In the genomic region with DNA sequence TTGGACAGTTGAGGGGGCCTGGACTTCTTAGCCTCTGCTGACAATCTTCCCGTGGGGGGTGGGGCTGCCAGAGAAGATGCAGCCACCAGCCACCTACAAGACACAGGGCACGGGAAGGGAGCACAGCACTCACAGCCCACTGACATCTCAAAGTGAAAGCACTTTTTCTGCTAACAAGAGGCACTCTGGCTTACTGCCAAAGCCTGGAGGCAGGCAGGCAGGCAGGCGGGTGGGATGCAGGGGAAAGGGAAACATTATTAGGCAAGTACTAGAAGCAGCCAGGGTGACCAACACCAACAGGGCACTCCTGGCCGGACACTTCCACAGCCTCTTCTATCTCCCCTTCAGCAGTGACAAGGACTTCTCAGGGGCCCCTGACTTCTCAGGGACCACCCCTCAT, we compare ENCODE assay signal across 8 mouse cellular contexts. TPM values are rescaled to one million over a fixed set of nuclear protein-coding genes. Genes with fewer than 3 reads are reported as not detected.
A peak's percentile ranks its signal among the peaks of the same experiment; 100 is the strongest.
DNase-seq lines count a peak whose midpoint lies in the region; ATAC-seq lines count a peak whose summit lies in the region.

No protein-coding gene starts in this region.

- ATAC-seq in neural tube, embryonic 11.5 days (ENCODE audit: insufficient read depth, low FRiP score, low TSS enrichment): no peak
- no peak for ATAC-seq in heart, embryonic 13.5 days (ENCODE audit: extremely low read depth, insufficient number of reproducible peaks, low FRiP score, low TSS enrichment)

- H3K27ac ChIP-seq in neural tube, embryonic 11.5 days (ENCODE audit: low read depth, low read length): no peak overlapping the region
- no peak overlapping the region for H3K27ac ChIP-seq in embryonic facial prominence, embryonic 10.5 days (replicated peaks)
- H3K27ac ChIP-seq in heart, embryonic 13.5 days (replicated peaks): no peak overlapping the region

- H3K36me3 ChIP-seq in neural tube, embryonic 11.5 days (ENCODE audit: control insufficient read depth, insufficient read depth, low read length): no peaks in the 10 kb centered on the region
- no peaks in the 10 kb centered on the region; the same call in 1 of the 2 replicates for H3K36me3 ChIP-seq in embryonic facial prominence, embryonic 10.5 days (replicated peaks)
- no peaks in the 10 kb centered on the region for H3K36me3 ChIP-seq in heart, embryonic 13.5 days

- H3K9ac ChIP-seq in neural tube, embryonic 11.5 days (ENCODE audit: low read length): no peak overlapping the region
- H3K9ac ChIP-seq in heart, embryonic 13.5 days: no peak overlapping the region; the same call in 1 of the 2 replicates

- no peaks in the 10 kb centered on the region for H3K9me3 ChIP-seq in neural tube, embryonic 11.5 days (ENCODE audit: control insufficient read depth, low read length)
- H3K9me3 ChIP-seq in embryonic facial prominence, embryonic 10.5 days: no peaks in the 10 kb centered on the region
- H3K9me3 ChIP-seq in heart, embryonic 13.5 days: no peaks in the 10 kb centered on the region

- no peak overlapping the region for H3K4me3 ChIP-seq in neural tube, embryonic 11.5 days (ENCODE audit: low read depth, low read length)
- H3K4me3 ChIP-seq in embryonic facial prominence, embryonic 10.5 days: no peak overlapping the region
- peak overlapping the region; percentile 30 for H3K4me3 ChIP-seq in heart, embryonic 13.5 days

- WGBS in neural tube, embryonic 11.5 days: 50% methylated on average over 4 of the region's 4 CpGs
- WGBS in embryonic facial prominence, embryonic 10.5 days: 60% methylated on average over 4 of the region's 4 CpGs
- 10% methylated on average over 4 of the region's 4 CpGs for WGBS in heart, embryonic 13.5 days

- H3K4me2 ChIP-seq in neural tube, embryonic 11.5 days (ENCODE audit: low read depth): no peak overlapping the region
- peak overlapping the region; percentile 60 for H3K4me2 ChIP-seq in heart, embryonic 13.5 days

- H3K27me3 ChIP-seq in neural tube, embryonic 11.5 days (ENCODE audit: control insufficient read depth, insufficient read depth, low read length): no peaks in the 10 kb centered on the region
- peaks cover 26% of the 10 kb centered on the region for H3K27me3 ChIP-seq in embryonic facial prominence, embryonic 10.5 days (replicated peaks; ENCODE audit: low read depth, poor library complexity, severe bottlenecking)
- peaks cover 15% of the 10 kb centered on the region for H3K27me3 ChIP-seq in heart, embryonic 13.5 days (replicated peaks)

- no peaks in the 10 kb centered on the region for H3K4me1 ChIP-seq in neural tube, embryonic 11.5 days (ENCODE audit: control insufficient read depth, insufficient read depth, low read length)
- H3K4me1 ChIP-seq in embryonic facial prominence, embryonic 10.5 days: peaks cover 16% of the 10 kb centered on the region
- peaks cover 13% of the 10 kb centered on the region for H3K4me1 ChIP-seq in heart, embryonic 13.5 days

- peak; percentile 21 for DNase-seq in neural tube, embryonic 11.5 days (ENCODE audit: low spot score)
- no peak for DNase-seq in neural tube, embryonic 10.5 days (ENCODE audit: extremely low spot score, low spot score)
- peak; percentile 10 for DNase-seq in embryonic facial prominence, embryonic 10.5 days (ENCODE audit: low spot score)
- peak; percentile 76 for DNase-seq in kidney, postnatal 10 days
- DNase-seq in lung, adult 18-20 months: peak; percentile 60 to 66
- peak; percentile 28 for DNase-seq in retina, embryonic 14.5 days (ENCODE audit: low spot score)
- DNase-seq in spleen, adult 18-20 months: no peak

RNA-seq across cellular contexts. Expression of a gene that starts 2.8 kb away (rescaled TPM):
- polyA plus RNA-seq in neural tube, embryonic 11.5 days (2014; fragmentation: Nextera tagmentation; extraction: Ambion mirVana): 7.0 and 9.4 TPM in 2 replicates
- polyA plus RNA-seq in embryonic facial prominence, embryonic 10.5 days (2016; fragmentation: Nextera tagmentation; extraction: Ambion mirVana): 5.8 and 7.0 TPM in 2 replicates
- 1.8 and 2.0 TPM in 2 replicates for polyA plus RNA-seq in heart, embryonic 13.5 days (2015; fragmentation: Nextera tagmentation; extraction: Ambion mirVana)

Comparison
In these comparisons a context has a peak if more than half of its experiments do, and no peak if none do; other contexts are left out.
1. DNase-seq: peak in neural tube, embryonic 11.5 days (single experiment), embryonic facial prominence, embryonic 10.5 days (single experiment), kidney, postnatal 10 days (single experiment), lung, adult 18-20 months (2 of 2) and retina, embryonic 14.5 days (single experiment); none in neural tube, embryonic 10.5 days (single experiment) and spleen, adult 18-20 months (0 of 2).